Mouse (Mus musculus) left cerebral cortex, adult 6 months (tissue): Measurements from ENCODE around the gene A630089N07Rik. TPM values are rescaled to one million over a fixed set of nuclear protein-coding genes. Genes with fewer than 3 reads are reported as not detected.

Experiments used
- long read RNA-seq, 2 experiments: library from polyadenylated mRNA; unstranded; transcript quantifications; one replicate each; pipeline ENCODE4 v2.0.0; 2019 to 2020
- polyA plus RNA-seq: library from polyadenylated mRNA; unstranded; fragments of <200 nt; fragmentation: Nextera tagmentation; gene quantifications from 2 replicates; pipeline ENCODE4 v1.2.3, GENCODE M21; 2021

Gene A630089N07Rik
- polyA plus RNA-seq, result 2.6 and 3.6 TPM in 2 replicates
- long read RNA-seq, experiment 1, partial matches to known transcripts, result 7 of 10 reads
- long read RNA-seq, experiment 1, other reads (novel, unspliced or antisense), result 2 of 10 reads
- long read RNA-seq, experiment 2, partial matches to known transcripts, result 1 of 6 reads
- long read RNA-seq, experiment 2, other reads (novel, unspliced or antisense), result 5 of 6 reads

DNA sequence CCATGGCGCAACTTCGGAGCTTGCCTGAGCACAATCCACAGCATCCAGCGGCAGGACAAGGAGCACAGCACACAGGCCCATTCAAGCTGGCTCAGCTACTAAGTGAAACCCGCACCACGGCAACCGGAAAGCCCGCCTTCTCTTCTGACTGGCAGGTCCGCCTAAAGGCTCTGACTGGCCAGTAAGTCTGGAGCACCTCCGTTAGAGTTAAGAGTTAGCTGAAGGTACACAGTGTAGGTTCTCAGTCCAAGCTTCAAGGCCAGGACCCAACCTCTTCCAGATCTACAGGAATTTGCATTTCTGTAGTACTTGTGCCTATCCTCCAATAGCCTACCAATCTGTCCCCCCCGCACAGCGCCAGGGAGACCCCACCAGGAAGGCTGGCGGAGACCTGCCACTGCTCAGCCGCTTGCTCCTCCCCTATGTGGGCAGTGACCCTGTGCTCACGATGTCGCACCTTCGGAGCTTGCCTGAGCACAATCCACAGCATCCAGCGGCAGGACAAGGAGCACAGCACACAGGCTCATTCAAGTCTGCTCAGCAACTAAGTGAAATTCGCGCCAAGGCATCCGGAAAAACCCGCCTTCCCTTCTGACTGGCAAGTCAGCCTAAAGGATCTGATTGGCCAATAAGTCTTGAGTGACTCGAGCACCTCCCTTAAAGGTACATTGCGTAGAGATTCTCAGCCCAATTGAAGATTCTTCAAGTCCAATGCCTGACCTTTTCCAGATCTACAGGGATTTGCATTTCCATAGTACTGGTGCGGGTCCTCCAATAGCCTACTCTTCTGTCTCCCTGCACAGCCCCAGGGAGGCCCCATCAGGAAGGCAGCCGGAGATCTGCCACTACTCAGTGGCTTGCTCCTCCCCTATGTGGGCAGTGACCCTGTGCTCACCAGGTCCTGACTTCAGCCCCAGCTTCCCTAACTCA is at the start of gene A630089N07Rik:
A630089N07Rik (minus strand) TSS at position 562 of the 930 bp plus-strand sequence.

DNA sequence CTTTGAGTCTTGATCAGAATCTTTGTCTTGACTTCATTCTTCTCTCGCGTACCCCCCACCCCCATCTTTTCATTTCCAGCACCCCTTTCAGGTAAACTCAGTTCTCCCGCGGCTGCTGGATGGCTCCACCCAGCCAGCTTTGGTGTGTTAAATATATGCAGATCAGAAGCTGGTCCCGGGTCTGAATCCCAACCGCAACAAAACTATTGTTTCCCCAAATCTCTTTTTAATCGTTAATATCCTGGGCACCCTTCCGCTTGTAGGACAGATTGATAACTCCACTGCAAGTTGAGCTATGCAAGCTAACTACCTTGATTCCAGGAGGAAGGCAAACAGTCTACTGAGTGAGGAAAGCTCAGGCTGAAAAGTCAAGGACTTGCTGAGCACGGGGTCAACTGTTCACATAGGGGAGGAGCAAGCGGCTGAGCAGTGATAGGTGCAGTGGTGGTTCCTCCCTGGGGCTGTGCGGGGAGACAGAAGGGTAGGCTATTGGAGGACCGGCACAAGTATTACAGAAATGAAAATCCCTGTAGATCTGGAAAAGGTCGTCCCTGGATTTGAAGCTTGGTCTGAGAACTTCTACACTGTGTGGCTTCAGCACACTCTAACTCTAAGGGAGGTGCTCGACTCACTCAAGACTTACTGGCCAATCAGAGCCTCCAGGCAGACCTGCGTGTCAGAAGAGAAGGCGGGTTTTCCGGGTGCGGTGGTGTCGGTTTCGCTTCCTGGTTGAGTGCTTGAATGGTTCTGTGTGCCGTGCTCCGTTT is 85.5 kb downstream of the A630089N07Rik start, which contains the start of gene B230307C23Rik:
B230307C23Rik (plus strand) TSS at position 700 of the 767 bp plus-strand sequence.

DNA sequence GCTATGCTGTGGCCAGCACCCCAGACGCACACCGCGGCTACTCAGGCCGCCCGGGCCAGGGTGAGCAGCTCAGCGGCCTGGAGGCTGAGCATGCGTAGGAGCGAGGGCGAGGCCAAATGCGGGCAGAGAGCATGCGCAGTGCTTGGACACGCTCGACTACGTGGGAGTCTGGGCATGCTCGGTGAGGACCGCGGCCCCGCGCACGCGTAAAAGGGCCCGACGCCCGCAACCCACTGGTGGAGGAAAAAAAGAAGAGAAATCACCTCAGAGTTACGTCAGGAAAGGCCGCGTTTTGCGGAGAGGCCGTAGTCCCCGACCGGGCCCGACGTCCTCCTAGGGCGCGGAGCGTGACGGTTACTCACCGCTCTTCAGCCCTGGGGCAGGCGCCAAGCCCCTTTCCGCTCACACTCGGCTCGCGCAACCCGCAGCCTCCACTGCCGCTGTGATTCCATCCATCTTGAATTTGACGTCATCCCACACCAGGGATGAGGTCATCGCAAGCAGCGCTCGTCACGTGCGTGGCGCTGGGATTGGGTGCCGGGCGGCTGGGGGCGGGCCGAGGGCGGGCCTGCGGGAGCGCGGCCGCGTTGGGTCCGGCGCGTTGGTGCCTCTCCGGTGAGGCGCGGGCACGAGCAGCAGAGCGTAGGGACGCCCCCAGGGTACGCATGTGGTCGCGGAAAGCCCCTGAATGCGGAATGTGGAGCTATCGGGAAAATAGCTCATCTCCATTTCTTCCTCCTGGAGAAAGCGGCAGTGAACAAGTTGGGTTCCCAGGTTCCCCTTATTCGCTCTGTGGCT is 119.9 kb downstream of the A630089N07Rik start, which contains the start of the genes C2cd2 and Zbtb21:
C2cd2 (minus strand) TSS at position 448 of the 798 bp plus-strand sequence.
Zbtb21 (minus strand) TSS at position 472 of the 798 bp plus-strand sequence.

Other genes with a start within 250 kb of the A630089N07Rik start
- gene Prdm15, start 230.6 kb downstream of the A630089N07Rik start, polyA plus RNA-seq, result 2.3 and 3.3 TPM in 2 replicates
- 5.6 and 7.0 TPM in 2 replicates for gene C2cd2, start 119.9 kb downstream of the A630089N07Rik start, polyA plus RNA-seq
- gene Zbtb21, start 119.8 kb downstream of the A630089N07Rik start, polyA plus RNA-seq, result 5.9 and 7.0 TPM in 2 replicates
- 13.8 and 18.8 TPM in 2 replicates for gene B230307C23Rik, start 85.1 kb downstream of the A630089N07Rik start, polyA plus RNA-seq